Mouse (Mus musculus) left cerebral cortex, postnatal 10 days (tissue): ENCODE results near the gene Dhrs7c. TPM values are rescaled to one million over a fixed set of nuclear protein-coding genes. Genes with fewer than 3 reads are reported as not detected.
A peak's percentile ranks its signal among the peaks of the same experiment; 100 is the strongest.

Source experiments
- DNase-seq, 2 experiments: peaks; one replicate each; pipeline ENCODE4 v3.0.0; 2021 to 2022; ENCODE audit warnings: low spot score in 2 of 2, mixed read lengths in 1 of 2; ENCODE audit errors: extremely low spot score in 1 of 2
- intact Hi-C: fragments of 180-260 bp; cut with DNase I; formaldehyde crosslinking; loops from one replicate; pipeline ENCODE4 v1.15.1; 2025
- total RNA-seq, 2 experiments: library from RNA; stranded (reverse); gene quantifications; 2 replicates each; pipeline ENCODE4 v1.2.3; 2021

Dhrs7c gene
- total RNA-seq, 2 experiments from 2014 or later: 0.41 to 0.65 TPM

- no peak for DNase-seq
- intact Hi-C loops: no loop called here
These were observed 33.8 kb downstream of the Dhrs7c start for GRCm38 (mm10) chr11:67831820-67832219.

GRCm38 (mm10) chr11:67835408-67836078 lies 37.6 kb downstream of the Dhrs7c start:
- DNase-seq: no peak
- intact Hi-C loops: no loop called here

GRCm38 (mm10) chr11:67839810-67840209 lies 41.8 kb downstream of the Dhrs7c start:
- intact Hi-C loops: no loop called here
- DNase-seq: no peak

- intact Hi-C loops: no loop called here
- no peak for DNase-seq
These were observed 47.2 kb downstream of the Dhrs7c start for GRCm38 (mm10) chr11:67845193-67845592.

- no peak for DNase-seq
- intact Hi-C loops: no loop called here
These were observed 53.8 kb downstream of the Dhrs7c start for GRCm38 (mm10) chr11:67851770-67852169.

GRCm38 (mm10) chr11:67853996-67854395 lies 56.0 kb downstream of the Dhrs7c start:
- DNase-seq: no peak
- intact Hi-C loops: no loop called here

- DNase-seq: peak in 1 of 2 experiments; percentile 58
- intact Hi-C loops: loop anchor here (5.0 kb wide), 1 partner anchor 33 kb away; no protein-coding TSS in a partner anchor
These were observed 57.0 kb downstream of the Dhrs7c start for GRCm38 (mm10) chr11:67855035-67855434.

- no peak for DNase-seq
These were observed 60.5 kb downstream of the Dhrs7c start for GRCm38 (mm10) chr11:67858518-67858917.

GRCm38 (mm10) chr11:67860743-67861398 lies 62.9 kb downstream of the Dhrs7c start:
- DNase-seq: no peak
- intact Hi-C loops: no loop called here

More at GRCm38 (mm10) chr11:67858518-67858917, 60.5 kb downstream of the Dhrs7c start:
- intact Hi-C loops: loop anchor here (5.0 kb wide), 1 partner anchor 36 kb away; no protein-coding TSS in a partner anchor

GRCm38 (mm10) chr11:67861399-67861838 lies 63.4 kb downstream of the Dhrs7c start:
- intact Hi-C loops: no loop called here

GRCm38 (mm10) chr11:67865100-67865499 lies 67.1 kb downstream of the Dhrs7c start:
- intact Hi-C loops: no loop called here
- DNase-seq: peak in 1 of 2 experiments; percentile 5

More at GRCm38 (mm10) chr11:67861399-67861838, 63.4 kb downstream of the Dhrs7c start:
- no peak for DNase-seq

Other genes with a start within 250 kb of the Dhrs7c start
- 1 to 10 TPM; 2.8 to 3.0 TPM for gene Rcvrn, start 102.9 kb upstream of the Dhrs7c start, total RNA-seq
- gene Glp2r, start 27.0 kb upstream of the Dhrs7c start, total RNA-seq: 1 to 10 TPM; 1.9 to 2.3 TPM
- gene Gsg1l2, start 23.6 kb upstream of the Dhrs7c start, total RNA-seq: not detected
- gene Usp43, start 124.0 kb downstream of the Dhrs7c start, total RNA-seq: 10 to 100 TPM; 20.5 to 25.4 TPM
- 1 to 10 TPM; 7.2 to 9.9 TPM for gene Cfap52, start 167.5 kb downstream of the Dhrs7c start, total RNA-seq
- gene Stx8, start 168.0 kb downstream of the Dhrs7c start, total RNA-seq: 10 to 100 TPM; 28.1 to 28.4 TPM